Mouse (Mus musculus) cerebellum, adult 18-20 months (tissue): ENCODE data around the gene Cyb5rl.
"Not testable (repeated sequence)": the region's sequence is repeated elsewhere in the genome, so short reads cannot be mapped to it uniquely, and the experiment has no call there.

Experiments used
- DNase-seq, 2 experiments: peaks; one replicate each; pipeline ENCODE4 v3.0.0; 2021

The Cyb5rl gene

GRCm38 (mm10) chr4:107064394-107065098 lies 2.2 kb upstream of the Cyb5rl start:
- no peak for DNase-seq

GRCm38 (mm10) chr4:107067151-107067840 lies 508 bp downstream of the Cyb5rl start:
- peak in 1 of 2 experiments; percentile 39 for DNase-seq

GRCm38 (mm10) chr4:107072343-107072742 lies 5.6 kb downstream of the Cyb5rl start:
- no peak for DNase-seq

- DNase-seq, result no peak
Measured at GRCm38 (mm10) chr4:107075456-107075855, 8.7 kb downstream of the Cyb5rl start.

GRCm38 (mm10) chr4:107078894-107079293 lies 12.1 kb downstream of the Cyb5rl start:
- DNase-seq, result no peak

- no peak for DNase-seq
Measured at GRCm38 (mm10) chr4:107079716-107080115, 12.9 kb downstream of the Cyb5rl start.

GRCm38 (mm10) chr4:107082185-107082584 lies 15.4 kb downstream of the Cyb5rl start:
- DNase-seq, result no peak

- DNase-seq, result no peak
Measured at GRCm38 (mm10) chr4:107083126-107083525, 16.3 kb downstream of the Cyb5rl start.

- DNase-seq, result peak in 1 of 2 experiments; percentile 13
Measured at GRCm38 (mm10) chr4:107084343-107084742, 17.6 kb downstream of the Cyb5rl start.

GRCm38 (mm10) chr4:107084858-107085257 lies 18.1 kb downstream of the Cyb5rl start:
- peak in 1 of 2 experiments; percentile 21 for DNase-seq

- no peak for DNase-seq
Measured at GRCm38 (mm10) chr4:107091696-107092095, 24.9 kb downstream of the Cyb5rl start.

- no peak for DNase-seq
Measured at GRCm38 (mm10) chr4:107094484-107095187, 27.8 kb downstream of the Cyb5rl start.

- DNase-seq, result peak; percentile 19 to 25
Measured at GRCm38 (mm10) chr4:107096043-107096442, 29.3 kb downstream of the Cyb5rl start.

GRCm38 (mm10) chr4:107096841-107097373 lies 30.1 kb downstream of the Cyb5rl start, which contains the start of gene Cdcp2:
Gene Cdcp2 (plus strand): TSS chr4:107096891.
- DNase-seq, result no peak

GRCm38 (mm10) chr4:107097871-107098270 lies 31.1 kb downstream of the Cyb5rl start:
- no peak for DNase-seq

GRCm38 (mm10) chr4:107098375-107098774 lies 31.6 kb downstream of the Cyb5rl start:
- DNase-seq, result no peak

GRCm38 (mm10) chr4:107098791-107099525 lies 32.2 kb downstream of the Cyb5rl start:
- DNase-seq, result no peak

- DNase-seq, result no peak
Measured at GRCm38 (mm10) chr4:107102220-107102619, 35.4 kb downstream of the Cyb5rl start.

- no peak for DNase-seq
Measured at GRCm38 (mm10) chr4:107106777-107107176, 40.0 kb downstream of the Cyb5rl start.

GRCm38 (mm10) chr4:107108291-107108731 lies 41.5 kb downstream of the Cyb5rl start:
- no peak for DNase-seq

- DNase-seq, result not testable (repeated sequence)
Measured at GRCm38 (mm10) chr4:107109181-107109580, 42.4 kb downstream of the Cyb5rl start.

- no peak for DNase-seq
Measured at GRCm38 (mm10) chr4:107114278-107114677, 47.5 kb downstream of the Cyb5rl start.
